Mouse (Mus musculus) myocyte (in vitro differentiated cells): Measurements from ENCODE around the gene Ccnf.

Experiments used
- E2F4 ChIP-seq: IDR thresholded peaks from one replicate; pipeline ENCODE4 v1.6.1; 2011; ENCODE audit warnings: mild to moderate bottlenecking, control low read depth, moderate library complexity; ENCODE audit not compliant: insufficient read depth
- MAX ChIP-seq: IDR thresholded peaks from one replicate; pipeline ENCODE4 v1.6.1; 2011; ENCODE audit warnings: low read depth, mild to moderate bottlenecking, control low read depth
- MYOD1 ChIP-seq, 3 experiments: IDR thresholded peaks; one replicate each; pipeline ENCODE4 v1.6.1; 2011; ENCODE audit warnings: control low read depth in 2 of 3, low read depth in 2 of 3, mild to moderate bottlenecking in 2 of 3, moderate library complexity in 1 of 3; ENCODE audit not compliant: insufficient read length in 2 of 3, control insufficient read depth in 1 of 3
- POLR2A ChIP-seq: IDR thresholded peaks from one replicate; pipeline ENCODE4 v1.6.1; 2011; ENCODE audit warnings: low read depth, mild to moderate bottlenecking, control low read depth, moderate library complexity; ENCODE audit not compliant: insufficient read length
- USF1 ChIP-seq: IDR thresholded peaks from one replicate; pipeline ENCODE4 v1.6.1; 2011; ENCODE audit warnings: low read depth, mild to moderate bottlenecking, control low read depth, moderate library complexity

DNA sequence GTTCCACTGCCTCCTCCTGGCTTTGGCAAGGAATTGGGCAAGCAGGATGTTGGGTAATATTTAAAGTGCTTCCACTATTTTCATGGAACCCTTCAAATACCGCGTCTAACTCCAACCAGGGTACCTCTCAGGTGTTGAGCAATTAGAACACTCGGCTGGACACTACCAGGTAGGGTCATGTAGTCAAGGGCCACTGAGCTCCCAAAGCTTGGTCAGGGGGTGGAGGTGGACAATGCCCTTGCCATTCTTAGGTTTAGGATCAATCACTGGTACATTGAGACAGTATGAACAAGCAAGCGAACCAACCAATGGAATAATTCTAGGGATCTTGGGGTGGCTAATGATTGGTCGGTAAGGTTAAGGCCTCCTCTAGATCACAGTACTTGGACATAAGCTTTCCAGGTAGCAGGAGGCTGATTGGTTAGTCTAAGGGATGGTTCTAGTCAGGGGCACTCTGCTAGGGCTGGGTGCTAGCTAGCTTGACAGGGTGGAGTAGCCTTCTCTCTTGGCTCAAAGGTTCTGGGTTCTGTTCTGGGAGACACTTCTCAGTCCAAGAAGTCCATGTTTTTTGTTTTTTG lies 38.8 kb downstream of the Ccnf start:
- TF ChIP-seq USF1 (no peak), MAX (no peak), MYOD1 (IDR thresholded peaks at IDR 0.05; ENCODE audit: control insufficient read depth in 1 of 3, insufficient read length in 2 of 3, low read depth in 2 of 3) (no peak), POLR2A (no peak), E2F4 (no peak)
